In the genomic region with DNA sequence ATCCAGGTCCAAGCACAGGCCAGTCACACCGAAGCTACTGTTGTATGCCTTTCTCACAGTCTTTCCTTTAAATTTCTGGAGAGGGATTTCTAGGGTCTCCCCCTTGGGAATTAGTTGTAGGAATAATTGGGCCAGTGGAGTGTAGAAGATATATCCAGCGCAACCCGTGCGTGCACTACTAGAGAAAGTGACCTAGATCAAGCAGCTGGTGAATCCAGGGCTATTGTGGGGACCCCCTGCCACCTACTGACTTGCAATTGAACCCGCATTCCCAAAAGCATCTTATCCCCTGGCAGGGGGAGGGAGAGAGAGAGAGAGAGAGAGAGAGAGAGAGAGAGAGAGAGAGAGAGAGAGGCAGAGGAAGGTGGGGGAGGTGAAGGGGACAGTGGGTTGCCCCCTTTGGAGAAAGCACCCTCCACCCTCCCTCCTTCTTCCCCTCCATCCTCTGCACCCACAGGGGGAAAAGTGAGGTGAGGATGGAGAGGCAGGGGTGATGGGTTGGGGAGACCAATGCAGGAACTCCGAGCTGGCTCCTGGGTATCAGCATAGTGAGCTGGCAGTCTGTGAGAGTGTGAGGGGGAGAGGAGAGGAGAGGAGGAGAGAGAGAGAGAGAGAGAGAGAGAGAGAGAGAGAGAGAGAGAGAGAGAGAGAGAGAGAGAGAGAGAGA, we compare ENCODE assay signal across 8 mouse cellular contexts. TPM values are rescaled to one million over a fixed set of nuclear protein-coding genes. Genes with fewer than 3 reads are reported as not detected.
DNase-seq lines count a peak whose midpoint lies in the region; ATAC-seq and TF ChIP-seq lines count a peak whose summit lies in the region.

A gene (plus strand): TSS at position 364 of the 667 bp plus-strand sequence.

- no peaks in the 10 kb centered on the region for H3K27me3 ChIP-seq in forebrain, embryonic 14.5 days (replicated peaks; ENCODE audit: control insufficient read depth, insufficient read depth, low read length)

- intact Hi-C loops in left cerebral cortex, adult 2 months (cut with DNase I) = loop anchor here (5.0 to 10.0 kb wide), 5 partner anchors 184 to 854 kb away; no protein-coding TSS in a partner anchor
- intact Hi-C loops in left cerebral cortex, postnatal 25 days (cut with DNase I) = loop anchor here (5.0 to 10.0 kb wide), 3 partner anchors 264 to 854 kb away; no protein-coding TSS in a partner anchor

- H3K36me3 ChIP-seq in forebrain, embryonic 14.5 days (ENCODE audit: control insufficient read depth, insufficient read depth, low read length) = no peaks in the 10 kb centered on the region

- peak within 1 kb of the TSS; percentile 66 for H3K4me3 ChIP-seq in left cerebral cortex, adult 2 months
- H3K4me3 ChIP-seq in forebrain, embryonic 14.5 days (ENCODE audit: low read depth, low read length) = peak within 1 kb of the TSS; percentile 38

- peak within 1 kb of the TSS; percentile 59 for H3K9ac ChIP-seq in forebrain, embryonic 14.5 days (ENCODE audit: low read length)

- H3K27ac ChIP-seq in left cerebral cortex, adult 2 months = peak within 1 kb of the TSS; percentile 91
- peak within 1 kb of the TSS; percentile 73 for H3K27ac ChIP-seq in forebrain, embryonic 14.5 days (ENCODE audit: low read depth, low read length)

- peak within 1 kb of the TSS; percentile 49 for H3K4me2 ChIP-seq in forebrain, embryonic 14.5 days (ENCODE audit: low read length)

- WGBS in forebrain, embryonic 14.5 days = 17% methylated on average over 6 of the region's 6 CpGs

- no peaks in the 10 kb centered on the region for H3K9me3 ChIP-seq in forebrain, embryonic 14.5 days (replicated peaks; ENCODE audit: control insufficient read depth, low read length)

- peak; percentile 68 for ATAC-seq in forebrain, embryonic 14.5 days

- H3K4me1 ChIP-seq in forebrain, embryonic 14.5 days (ENCODE audit: control insufficient read depth, insufficient read depth, low read length) = no peaks in the 10 kb centered on the region

- TF ChIP-seq CTCF in left cerebral cortex, adult 2 months (IDR thresholded peaks at IDR 0.05) = no peak; the same call in 1 of the 2 replicates

- peak in 1 of 2 experiments; percentile 46 for DNase-seq in left cerebral cortex, adult 2 months (ENCODE audit: extremely low spot score in 1 of 2, low spot score in 2 of 2)
- no peak for DNase-seq in left cerebral cortex, adult 9 months (ENCODE audit: low spot score in 2 of 2)
- peak; percentile 36 for DNase-seq in forebrain, embryonic 14.5 days (ENCODE audit: low spot score)
- DNase-seq in left cerebral cortex, postnatal 25 days (ENCODE audit: low spot score in 2 of 2) = no peak
- peak; percentile 78 for DNase-seq in retina, postnatal 1 day
- no peak for DNase-seq in cerebellum, postnatal 4 days (ENCODE audit: low spot score in 2 of 2)
- no peak for DNase-seq in thymus, adult 18-20 months
- DNase-seq in ovary, postnatal 14 days (ENCODE audit: low spot score) = no peak

RNA-seq across cellular contexts. Expression of the gene that starts here (rescaled TPM):
- 100 to 1,000 TPM; 225 to 245 TPM for total RNA-seq in left cerebral cortex, adult 2 months (2021)
- polyA plus RNA-seq in forebrain, embryonic 14.5 days (2014; fragmentation: Nextera tagmentation; extraction: Ambion mirVana) = 22.1 and 37.5 TPM in 2 replicates
- 100 to 1,000 TPM; 217 to 229 TPM for total RNA-seq in left cerebral cortex, postnatal 25 days (2021)

Comparison
In these comparisons a context has a peak if more than half of its experiments do, and no peak if none do; other contexts are left out.
1. DNase-seq: peak in forebrain, embryonic 14.5 days (single experiment) and retina, postnatal 1 day (single experiment); none in left cerebral cortex, adult 9 months (0 of 2), left cerebral cortex, postnatal 25 days (0 of 2), cerebellum, postnatal 4 days (0 of 2), thymus, adult 18-20 months (0 of 2) and ovary, postnatal 14 days (single experiment).